Mouse (Mus musculus) T-cell, adult 2 months (primary cell): ENCODE measurements around the gene Nol4l.
A peak's percentile ranks its signal among the peaks of the same experiment; 100 is the strongest.
"Not testable (repeated sequence)": the region's sequence is repeated elsewhere in the genome, so short reads cannot be mapped to it uniquely, and the experiment has no call there.

Experiments
- DNase-seq: peaks from one replicate; pipeline ENCODE4 v3.0.0; 2022; ENCODE audit warnings: low spot score

The Nol4l gene

GRCm38 (mm10) chr2:153512416-153513323, 17.1 kb downstream of the Nol4l start:
- DNase-seq, result no peak

- DNase-seq, result no peak
These were observed 18.2 kb downstream of the Nol4l start for GRCm38 (mm10) chr2:153511562-153511961.

GRCm38 (mm10) chr2:153510136-153510535, 19.6 kb downstream of the Nol4l start:
- no peak for DNase-seq

- DNase-seq, result no peak
These were observed 20.4 kb downstream of the Nol4l start for GRCm38 (mm10) chr2:153509211-153510029.

- no peak for DNase-seq
These were observed 21.4 kb downstream of the Nol4l start for GRCm38 (mm10) chr2:153508405-153508804.

GRCm38 (mm10) chr2:153507969-153508368, 21.8 kb downstream of the Nol4l start:
- no peak for DNase-seq

GRCm38 (mm10) chr2:153506385-153506784, 23.4 kb downstream of the Nol4l start:
- no peak for DNase-seq

GRCm38 (mm10) chr2:153499154-153499553, 30.6 kb downstream of the Nol4l start:
- DNase-seq, result no peak

GRCm38 (mm10) chr2:153496898-153497297, 32.9 kb downstream of the Nol4l start:
- no peak for DNase-seq

- DNase-seq, result no peak
These were observed 33.5 kb downstream of the Nol4l start for GRCm38 (mm10) chr2:153496301-153496700.

GRCm38 (mm10) chr2:153495818-153496217, 34.0 kb downstream of the Nol4l start:
- DNase-seq, result peak; percentile 40

- DNase-seq, result not testable (repeated sequence)
These were observed 34.4 kb downstream of the Nol4l start for GRCm38 (mm10) chr2:153495391-153495790.

- DNase-seq, result peak; percentile 15
These were observed 35.4 kb downstream of the Nol4l start for GRCm38 (mm10) chr2:153494293-153494811.

- DNase-seq, result peak; percentile 13
These were observed 35.9 kb downstream of the Nol4l start for GRCm38 (mm10) chr2:153493781-153494292.

GRCm38 (mm10) chr2:153493393-153493731, 36.4 kb downstream of the Nol4l start:
- DNase-seq, result no peak

- DNase-seq, result peak; percentile 39
These were observed 37.0 kb downstream of the Nol4l start, which contains the start of gene 4930404H24Rik for GRCm38 (mm10) chr2:153492573-153493392. Gene 4930404H24Rik, plus strand, starts transcription at chr2:153492790.

GRCm38 (mm10) chr2:153492179-153492517, 37.6 kb downstream of the Nol4l start:
- peak; percentile 9 for DNase-seq

- DNase-seq, result no peak
These were observed 38.1 kb downstream of the Nol4l start for GRCm38 (mm10) chr2:153491512-153492178.

GRCm38 (mm10) chr2:153490940-153491339, 38.8 kb downstream of the Nol4l start:
- no peak for DNase-seq

- no peak for DNase-seq
These were observed 39.7 kb downstream of the Nol4l start for GRCm38 (mm10) chr2:153490116-153490515.

- DNase-seq, result no peak
These were observed 45.7 kb downstream of the Nol4l start for GRCm38 (mm10) chr2:153484071-153484470.
